Mouse (Mus musculus) Muller cell, postnatal 12 days (primary cell): Measurements from ENCODE around the gene Fam89b.

Experiments used
- DNase-seq: peaks from one replicate; pipeline ENCODE4 v3.0.0-alpha.2; 2015; ENCODE audit errors: inconsistent ontology term

Fam89b gene

GRCm38 (mm10) chr19:5729444-5729815 is at the start of gene Fam89b:
Fam89b (minus strand) TSS chr19:5729653.
- DNase-seq = peak; percentile 90

DNA sequence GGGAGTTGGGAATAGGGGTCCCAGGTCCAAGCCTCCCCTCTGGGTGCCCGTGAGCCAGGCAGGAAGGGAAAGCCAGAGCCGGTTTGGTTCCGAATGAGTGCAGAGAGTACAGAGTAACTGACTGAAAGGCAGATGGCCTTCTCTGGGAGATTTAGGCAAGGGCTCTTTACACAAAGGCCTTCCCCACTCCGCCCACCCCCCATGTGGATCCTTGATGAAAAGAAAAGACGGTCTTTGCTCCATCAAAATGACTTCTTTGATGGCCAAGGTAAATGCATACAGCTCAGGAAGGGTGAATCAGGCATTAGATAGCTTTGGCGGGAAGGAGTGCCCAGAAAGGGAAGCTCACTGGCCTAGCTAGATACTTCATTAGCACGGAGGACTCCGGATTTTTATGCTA is 48.9 kb upstream of the Fam89b start:
- no peak for DNase-seq

- no peak for DNase-seq
Observed at GRCm38 (mm10) chr19:5777387-5778032, 48.1 kb upstream of the Fam89b start.

- DNase-seq = peak; percentile 97
Observed at GRCm38 (mm10) chr19:5770925-5771860, 41.7 kb upstream of the Fam89b start, which contains the start of gene Scyl1. Scyl1 (minus strand) TSS chr19:5771419.

GRCm38 (mm10) chr19:5770311-5770710 is 40.9 kb upstream of the Fam89b start:
- no peak for DNase-seq

DNA sequence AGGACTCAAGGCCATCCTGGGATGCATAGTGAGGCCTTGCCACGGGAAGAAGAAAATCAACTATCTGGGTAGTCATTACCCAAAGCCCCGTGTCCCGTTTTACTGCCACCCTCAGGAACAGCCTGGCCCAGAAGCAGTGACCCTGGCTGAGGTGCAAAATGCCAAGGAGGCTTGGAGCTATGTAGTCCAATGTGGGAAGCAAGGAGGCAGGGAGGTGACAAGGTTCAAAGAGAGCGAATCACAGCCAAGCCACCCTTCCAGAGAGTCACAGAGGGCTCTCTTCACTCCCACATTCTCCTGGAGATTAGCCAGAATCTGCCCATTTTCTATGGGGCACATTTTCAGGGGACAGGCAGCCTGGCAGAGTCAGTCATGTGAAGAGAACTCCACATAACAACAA is 37.8 kb upstream of the Fam89b start:
- no peak for DNase-seq

- DNase-seq = no peak
Observed at GRCm38 (mm10) chr19:5763163-5763562, 33.7 kb upstream of the Fam89b start.

DNA sequence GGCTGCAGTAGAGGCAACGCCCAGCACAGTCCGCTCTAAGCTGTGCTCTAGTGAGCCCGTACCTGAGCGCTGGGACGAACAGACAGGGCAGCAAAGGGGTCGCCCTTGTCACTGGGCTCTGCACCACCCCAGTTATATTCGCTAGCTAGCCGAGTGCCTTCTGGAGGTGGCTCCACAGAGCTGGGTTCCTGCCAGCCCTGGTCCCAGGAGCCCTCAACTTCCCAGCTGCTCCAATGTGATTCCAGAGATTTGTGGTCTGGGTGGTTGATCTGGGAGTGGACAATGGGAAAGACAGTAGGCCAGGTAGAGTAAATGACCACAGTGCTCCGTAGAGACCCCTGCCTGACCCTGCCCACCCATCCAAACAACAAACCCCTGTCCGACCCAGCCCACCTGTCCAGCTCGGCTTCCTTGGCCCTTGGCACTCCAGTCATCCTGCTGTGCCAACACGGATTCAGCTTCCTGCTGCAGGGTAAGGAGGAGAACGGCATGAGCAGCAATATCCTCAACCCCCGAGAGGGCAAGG is 29.5 kb upstream of the Fam89b start:
- no peak for DNase-seq

- DNase-seq = no peak
Observed at GRCm38 (mm10) chr19:5756991-5757636, 27.7 kb upstream of the Fam89b start.

GRCm38 (mm10) chr19:5756321-5756985 is 27.0 kb upstream of the Fam89b start:
- DNase-seq = peak; percentile 69

DNA sequence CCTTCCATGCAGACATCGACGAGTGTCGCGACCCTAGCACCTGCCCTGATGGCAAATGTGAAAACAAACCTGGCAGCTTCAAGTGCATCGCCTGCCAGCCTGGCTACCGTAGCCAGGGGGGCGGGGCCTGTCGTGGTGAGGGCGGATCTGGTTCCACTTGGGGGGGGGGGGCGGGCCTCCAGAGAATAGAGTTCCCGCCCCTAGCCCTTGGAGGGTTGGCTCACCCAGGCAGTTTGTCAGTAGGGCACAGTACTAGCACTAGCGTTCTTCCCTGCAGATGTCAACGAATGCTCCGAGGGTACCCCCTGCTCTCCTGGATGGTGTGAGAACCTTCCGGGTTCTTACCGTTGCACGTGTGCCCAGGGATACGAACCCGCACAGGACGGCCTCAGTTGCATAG is 22.3 kb upstream of the Fam89b start:
- DNase-seq = peak; percentile 65

DNA sequence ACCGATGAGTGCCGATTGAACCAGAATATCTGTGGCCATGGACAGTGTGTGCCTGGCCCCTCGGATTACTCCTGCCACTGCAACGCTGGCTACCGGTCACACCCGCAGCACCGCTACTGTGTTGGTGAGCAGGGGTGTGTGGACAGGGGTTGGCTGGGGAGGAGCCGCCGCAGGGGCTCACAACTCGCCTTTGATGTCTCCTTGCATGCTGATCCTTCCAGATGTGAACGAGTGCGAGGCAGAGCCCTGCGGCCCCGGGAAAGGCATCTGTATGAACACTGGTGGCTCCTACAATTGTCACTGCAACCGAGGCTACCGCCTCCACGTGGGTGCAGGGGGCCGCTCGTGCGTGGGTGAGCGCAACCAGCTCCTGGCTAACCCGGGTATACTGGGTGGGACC is 21.5 kb upstream of the Fam89b start:
- no peak for DNase-seq

DNA sequence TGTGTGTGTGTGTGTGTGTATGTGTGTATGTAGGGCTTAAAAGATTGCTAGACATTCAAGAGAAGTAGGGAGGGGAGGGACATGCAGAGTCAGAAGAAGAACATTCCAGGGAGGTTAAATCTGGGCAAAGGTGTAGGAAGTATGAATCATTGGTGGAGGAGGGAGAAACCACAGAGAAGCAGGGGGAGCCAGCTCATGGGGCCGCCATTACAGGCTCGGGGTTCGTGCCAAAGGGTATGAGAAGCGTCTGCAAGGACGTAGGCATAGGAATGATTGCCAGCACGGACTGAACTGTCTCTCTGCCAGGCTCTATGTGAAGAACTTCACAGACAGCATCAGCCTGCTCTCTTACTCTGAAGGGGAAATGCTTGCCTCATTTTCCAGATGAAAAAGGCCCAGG is 20.0 kb upstream of the Fam89b start:
- DNase-seq = peak; percentile 83

DNA sequence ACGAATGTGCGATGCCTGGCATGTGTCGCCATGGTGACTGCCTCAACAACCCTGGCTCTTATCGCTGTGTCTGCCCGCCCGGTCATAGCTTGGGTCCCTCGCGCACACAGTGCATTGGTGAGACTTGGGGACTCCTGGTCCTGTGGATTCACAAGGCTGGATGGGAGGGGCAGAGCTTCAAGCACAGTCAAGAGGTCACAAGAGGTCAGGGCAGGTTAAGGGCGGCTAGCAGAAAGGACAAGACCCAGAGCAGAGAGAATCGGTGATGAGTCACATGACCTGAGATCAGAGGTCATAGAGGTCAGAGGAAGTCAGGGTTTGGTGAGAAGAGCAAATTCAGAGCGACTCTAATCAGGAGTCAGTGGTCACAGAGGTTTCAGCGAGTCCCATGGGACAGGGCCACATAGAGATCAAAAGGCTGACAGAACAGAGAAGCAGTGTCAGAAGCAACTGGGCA is 17.5 kb upstream of the Fam89b start:
- DNase-seq = no peak

- DNase-seq = peak; percentile 88
Observed at GRCm38 (mm10) chr19:5745756-5746710, 16.6 kb upstream of the Fam89b start.

DNA sequence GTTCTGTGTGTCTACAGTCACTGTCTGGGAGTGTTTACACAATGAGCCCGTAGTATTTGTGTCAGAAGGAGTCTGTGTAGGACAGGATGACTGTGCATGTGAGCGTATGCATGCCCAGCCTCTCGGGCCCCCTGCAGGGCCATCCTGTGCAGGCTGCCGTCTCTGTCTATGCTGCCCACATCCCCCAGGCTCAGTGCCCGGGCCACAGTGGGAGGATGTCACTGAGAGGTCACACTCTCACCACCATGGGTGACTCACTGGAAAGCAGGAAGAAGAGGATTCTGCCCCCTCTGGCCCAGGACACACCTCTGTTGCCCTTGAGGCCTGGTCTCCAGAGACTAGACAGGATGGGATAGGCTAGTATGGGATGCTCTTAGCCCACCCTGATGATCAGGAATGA is 14.1 kb upstream of the Fam89b start:
- DNase-seq = peak; percentile 97

DNA sequence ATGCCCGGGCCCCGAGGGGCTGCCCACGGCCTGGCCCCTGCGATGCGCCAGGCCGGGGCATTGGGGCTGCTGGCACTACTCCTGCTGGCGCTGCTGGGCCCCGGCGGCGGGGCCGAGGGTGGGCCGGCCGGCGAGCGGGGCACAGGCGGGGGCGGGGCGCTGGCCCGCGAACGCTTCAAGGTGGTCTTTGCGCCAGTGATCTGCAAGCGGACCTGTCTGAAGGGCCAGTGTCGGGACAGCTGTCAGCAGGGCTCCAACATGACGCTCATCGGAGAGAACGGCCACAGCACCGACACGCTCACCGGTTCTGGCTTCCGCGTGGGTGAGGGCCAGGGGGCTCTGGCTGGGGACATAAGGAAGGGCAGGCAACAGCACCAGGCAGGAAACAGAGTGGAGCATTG is 12.8 kb upstream of the Fam89b start:
- DNase-seq = peak; percentile 66

- peak; percentile 92 for DNase-seq
Observed at GRCm38 (mm10) chr19:5741641-5742240, 12.3 kb upstream of the Fam89b start.

- peak; percentile 87 for DNase-seq
Observed at GRCm38 (mm10) chr19:5740320-5741317, 11.2 kb upstream of the Fam89b start, which contains the start of gene Ltbp3. Ltbp3 (plus strand) TSS chr19:5740904.
